Mouse (Mus musculus): ENCODE measurements around the gene Notch3. TPM values are rescaled to one million over a fixed set of nuclear protein-coding genes. Genes with fewer than 3 reads are reported as not detected.

Notch3 gene
- polyA plus RNA-seq, 1 experiment from 2014 or later: 5.5 TPM

DNA sequence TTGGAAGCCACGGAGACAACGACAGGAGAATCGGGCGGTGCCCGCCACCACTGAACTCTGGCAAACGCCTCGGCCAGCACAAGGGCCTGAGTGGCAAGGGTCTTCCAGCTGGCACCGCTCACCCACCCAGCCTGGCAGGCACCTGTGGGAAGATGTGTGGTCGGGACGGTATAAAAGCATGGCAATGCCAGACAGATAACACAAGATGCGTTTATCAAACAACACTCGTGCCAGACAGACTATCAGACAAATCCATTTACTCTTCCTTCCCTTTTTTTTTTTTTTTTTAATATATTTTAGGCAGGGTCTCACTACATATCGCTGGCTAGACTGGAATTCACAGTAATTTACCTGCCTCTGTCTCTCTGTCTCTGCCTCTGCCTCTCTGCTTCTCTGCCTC lies 7.8 kb downstream of the Notch3 start:
- 89% methylated on average over 13 of the region's 13 CpGs for WGBS
- no peaks in the 10 kb centered on the region for H3K27me3 ChIP-seq (replicated peaks; ENCODE audit: control insufficient read depth, insufficient read depth, low read length)
- H3K9ac ChIP-seq (replicated peaks; ENCODE audit: low read depth, low read length): no peak overlapping the region
- ATAC-seq: no peak
- no peak overlapping the region for H3K4me3 ChIP-seq (replicated peaks; ENCODE audit: low read length)
- no peaks in the 10 kb centered on the region for H3K9me3 ChIP-seq (ENCODE audit: control insufficient read depth, low read length)
- H3K4me1 ChIP-seq (replicated peaks; ENCODE audit: control insufficient read depth, insufficient read depth, low read length): peaks cover 12% of the 10 kb centered on the region
- no peaks in the 10 kb centered on the region for H3K36me3 ChIP-seq (ENCODE audit: control insufficient read depth, insufficient read depth)
- H3K27ac ChIP-seq (ENCODE audit: low read length): no peak overlapping the region
- no peak overlapping the region for H3K4me2 ChIP-seq (ENCODE audit: low read length)

DNA sequence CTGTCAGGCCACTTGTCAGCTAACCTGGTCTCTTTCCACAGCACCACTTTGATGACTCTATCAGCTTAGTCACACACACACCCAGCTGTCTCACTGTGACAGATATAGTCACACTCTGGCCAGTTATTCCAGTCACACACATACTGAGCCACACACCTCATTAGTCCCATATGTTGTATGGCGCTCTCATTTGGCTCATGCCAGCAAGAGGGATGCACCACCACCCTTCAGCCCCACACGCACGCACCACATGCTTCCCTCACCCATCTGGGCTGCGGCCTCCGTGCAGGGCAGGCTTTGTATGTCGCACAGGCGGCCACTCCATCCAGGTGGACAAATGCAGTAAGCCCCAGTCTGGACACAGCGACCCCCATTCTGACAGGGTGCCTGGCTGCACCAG lies 19.9 kb downstream of the Notch3 start:
- no peak overlapping the region for H3K9ac ChIP-seq (replicated peaks; ENCODE audit: low read depth, low read length)
- H3K4me2 ChIP-seq (ENCODE audit: low read length): no peak overlapping the region
- peaks cover 5% of the 10 kb centered on the region; the same call in 1 of the 2 replicates for H3K4me1 ChIP-seq (replicated peaks; ENCODE audit: control insufficient read depth, insufficient read depth, low read length)
- ATAC-seq: no peak
- H3K27ac ChIP-seq (ENCODE audit: low read length): no peak overlapping the region
- H3K27me3 ChIP-seq (replicated peaks; ENCODE audit: control insufficient read depth, insufficient read depth, low read length): no peaks in the 10 kb centered on the region
- H3K36me3 ChIP-seq (ENCODE audit: control insufficient read depth, insufficient read depth): no peaks in the 10 kb centered on the region
- no peak overlapping the region for H3K4me3 ChIP-seq (replicated peaks; ENCODE audit: low read length)
- H3K9me3 ChIP-seq (ENCODE audit: control insufficient read depth, low read length): no peaks in the 10 kb centered on the region
- 79% methylated on average over 8 of the region's 8 CpGs for WGBS

DNA sequence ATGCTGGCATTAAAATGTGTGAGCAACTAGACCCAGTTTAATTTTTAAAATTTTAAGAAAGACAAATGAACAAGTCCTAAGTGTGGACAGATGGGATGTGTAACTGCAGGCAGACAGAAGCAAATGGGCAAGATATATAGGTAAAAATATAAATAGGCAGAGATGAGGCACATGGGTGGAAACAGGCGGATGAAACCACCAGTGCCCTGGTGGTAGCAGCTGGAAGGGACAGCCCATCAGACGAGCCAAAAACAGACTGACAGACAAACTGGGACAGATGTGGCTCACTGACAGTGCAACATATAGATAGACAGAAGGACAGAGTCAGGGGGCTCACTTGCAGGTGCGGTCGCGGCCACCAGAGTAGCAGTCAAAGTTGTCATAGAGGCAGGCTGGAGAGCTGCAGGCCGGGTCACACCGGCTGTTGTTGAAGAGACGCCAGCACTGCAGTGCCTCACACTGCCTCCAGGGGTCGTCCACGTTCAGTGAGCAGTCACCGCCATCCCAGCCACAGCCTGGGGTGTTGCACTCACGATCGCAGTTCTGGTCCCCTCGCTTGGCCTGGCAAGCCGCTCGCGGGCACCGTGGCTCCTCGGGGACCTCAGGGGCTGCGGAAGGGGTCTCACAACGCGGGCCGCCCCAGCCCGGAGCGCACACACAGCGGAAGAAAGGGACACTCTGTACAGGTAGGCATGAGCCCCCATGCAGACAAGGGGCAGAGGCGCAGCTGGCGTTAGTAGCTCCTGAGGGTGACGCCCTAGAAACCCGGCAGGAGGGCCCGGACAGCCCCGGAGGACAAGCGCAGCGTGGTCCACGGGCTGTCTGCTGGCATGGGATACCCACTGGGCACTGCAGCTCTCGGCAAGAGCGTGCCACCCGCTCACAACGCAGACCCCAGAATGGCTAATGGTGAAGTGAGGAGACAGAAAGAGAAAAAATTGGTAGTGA lies 23.5 kb downstream of the Notch3 start:
- peaks cover 5% of the 10 kb centered on the region; the same call in 1 of the 2 replicates for H3K4me1 ChIP-seq (replicated peaks; ENCODE audit: control insufficient read depth, insufficient read depth, low read length)
- peak; percentile 66 for ATAC-seq
- H3K4me3 ChIP-seq (replicated peaks; ENCODE audit: low read length): peak overlapping the region; percentile 31
- peak overlapping the region; percentile 49 for H3K9ac ChIP-seq (replicated peaks; ENCODE audit: low read depth, low read length)
- no peak overlapping the region for H3K27ac ChIP-seq (ENCODE audit: low read length)
- H3K27me3 ChIP-seq (replicated peaks; ENCODE audit: control insufficient read depth, insufficient read depth, low read length): no peaks in the 10 kb centered on the region
- H3K4me2 ChIP-seq (ENCODE audit: low read length): peak overlapping the region; percentile 51
- H3K36me3 ChIP-seq (ENCODE audit: control insufficient read depth, insufficient read depth): no peaks in the 10 kb centered on the region
- no peaks in the 10 kb centered on the region for H3K9me3 ChIP-seq (ENCODE audit: control insufficient read depth, low read length)
- 24% methylated on average over 39 of the region's 39 CpGs for WGBS

DNA sequence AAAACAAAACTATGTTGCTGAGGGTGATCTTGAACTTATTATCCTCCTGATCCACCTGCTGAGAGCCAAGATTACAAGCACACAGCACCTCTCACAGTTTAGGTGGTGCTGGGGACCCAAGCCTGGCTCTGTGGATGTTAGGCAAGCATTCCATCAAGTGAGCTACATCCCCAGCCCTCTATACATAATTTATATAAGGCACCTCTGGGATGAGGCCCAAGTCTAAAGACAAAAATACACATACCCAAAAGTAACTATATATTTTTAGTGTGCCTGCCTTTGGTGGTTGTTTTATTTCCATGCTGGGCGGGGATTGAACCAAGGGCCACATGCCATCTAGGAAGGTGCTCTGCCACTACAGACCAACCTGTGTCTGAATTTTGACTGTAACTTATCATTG lies 24.4 kb downstream of the Notch3 start:
- H3K36me3 ChIP-seq (ENCODE audit: control insufficient read depth, insufficient read depth): no peaks in the 10 kb centered on the region
- WGBS: 96% methylated on average over 1 of the region's 1 CpGs

DNA sequence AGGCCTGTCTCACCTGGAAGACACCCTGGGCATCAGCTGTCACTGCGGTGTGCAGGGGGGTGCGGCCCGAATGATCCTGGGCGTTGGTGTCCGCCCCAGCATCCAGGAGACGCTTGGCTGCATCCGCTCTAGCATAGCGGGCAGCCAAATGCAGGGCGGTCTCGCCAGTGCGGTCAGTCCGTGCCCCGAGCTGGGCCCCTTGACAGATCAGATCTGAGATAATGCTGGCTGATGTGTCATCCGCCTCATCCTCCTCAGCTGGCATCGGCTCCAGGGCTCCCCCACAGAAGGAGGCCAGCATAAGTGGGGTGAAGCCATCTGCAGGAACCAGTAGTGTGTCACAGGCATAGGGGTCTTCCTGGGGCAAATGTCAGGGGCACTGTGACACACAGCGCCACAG lies 33.3 kb downstream of the Notch3 start:
- Histone ChIP-seq H3K27ac (ENCODE audit: low read length) (no peak overlapping the region), H3K4me2 (ENCODE audit: low read length) (no peak overlapping the region), H3K36me3 (ENCODE audit: control insufficient read depth, insufficient read depth) (no peaks in the 10 kb centered on the region), H3K9me3 (ENCODE audit: control insufficient read depth, low read length) (no peaks in the 10 kb centered on the region), H3K9ac (replicated peaks; ENCODE audit: low read depth, low read length) (no peak overlapping the region), H3K4me3 (replicated peaks; ENCODE audit: low read length) (no peak overlapping the region), H3K27me3 (replicated peaks; ENCODE audit: control insufficient read depth, insufficient read depth, low read length) (no peaks in the 10 kb centered on the region), H3K4me1 (replicated peaks; ENCODE audit: control insufficient read depth, insufficient read depth, low read length) (no peaks in the 10 kb centered on the region)
- WGBS: 95% methylated on average over 16 of the region's 16 CpGs
- no peak for ATAC-seq

More for the DNA sequence above, 24.4 kb downstream of the Notch3 start:
- ATAC-seq: no peak
- no peaks in the 10 kb centered on the region for H3K27me3 ChIP-seq (replicated peaks; ENCODE audit: control insufficient read depth, insufficient read depth, low read length)
- no peak overlapping the region for H3K9ac ChIP-seq (replicated peaks; ENCODE audit: low read depth, low read length)
- H3K27ac ChIP-seq (ENCODE audit: low read length): no peak overlapping the region
- no peak overlapping the region for H3K4me3 ChIP-seq (replicated peaks; ENCODE audit: low read length)
- H3K4me1 ChIP-seq (replicated peaks; ENCODE audit: control insufficient read depth, insufficient read depth, low read length): peaks cover 5% of the 10 kb centered on the region; the same call in 1 of the 2 replicates
- no peaks in the 10 kb centered on the region for H3K9me3 ChIP-seq (ENCODE audit: control insufficient read depth, low read length)
- no peak overlapping the region for H3K4me2 ChIP-seq (ENCODE audit: low read length)

DNA sequence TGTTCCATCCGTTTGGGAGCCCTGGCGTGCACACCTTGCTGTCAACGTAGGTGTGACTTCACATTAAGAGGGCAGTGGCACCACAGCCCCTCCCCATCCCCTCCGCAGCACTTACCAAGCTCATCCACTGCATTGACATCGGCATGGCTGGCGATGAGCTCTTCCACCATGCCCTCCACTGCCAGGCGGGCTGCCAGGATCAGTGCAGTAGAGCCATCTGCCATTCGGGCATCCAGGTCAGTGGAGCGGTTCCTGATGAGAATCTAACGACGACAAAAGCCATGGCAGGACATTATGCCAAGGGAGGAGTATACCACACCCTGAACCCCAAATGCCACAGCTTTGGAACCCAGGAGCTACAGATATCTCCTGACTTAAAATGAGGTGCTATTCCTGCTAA lies 34.6 kb downstream of the Notch3 start:
- Histone ChIP-seq H3K4me3 (replicated peaks; ENCODE audit: low read length) (no peak overlapping the region), H3K27me3 (replicated peaks; ENCODE audit: control insufficient read depth, insufficient read depth, low read length) (no peaks in the 10 kb centered on the region), H3K9ac (replicated peaks; ENCODE audit: low read depth, low read length) (no peak overlapping the region), H3K4me2 (ENCODE audit: low read length) (no peak overlapping the region), H3K4me1 (replicated peaks; ENCODE audit: control insufficient read depth, insufficient read depth, low read length) (no peaks in the 10 kb centered on the region), H3K27ac (ENCODE audit: low read length) (no peak overlapping the region), H3K9me3 (ENCODE audit: control insufficient read depth, low read length) (no peaks in the 10 kb centered on the region), H3K36me3 (ENCODE audit: control insufficient read depth, insufficient read depth) (no peaks in the 10 kb centered on the region)
- ATAC-seq: no peak
- 90% methylated on average over 11 of the region's 11 CpGs for WGBS

DNA sequence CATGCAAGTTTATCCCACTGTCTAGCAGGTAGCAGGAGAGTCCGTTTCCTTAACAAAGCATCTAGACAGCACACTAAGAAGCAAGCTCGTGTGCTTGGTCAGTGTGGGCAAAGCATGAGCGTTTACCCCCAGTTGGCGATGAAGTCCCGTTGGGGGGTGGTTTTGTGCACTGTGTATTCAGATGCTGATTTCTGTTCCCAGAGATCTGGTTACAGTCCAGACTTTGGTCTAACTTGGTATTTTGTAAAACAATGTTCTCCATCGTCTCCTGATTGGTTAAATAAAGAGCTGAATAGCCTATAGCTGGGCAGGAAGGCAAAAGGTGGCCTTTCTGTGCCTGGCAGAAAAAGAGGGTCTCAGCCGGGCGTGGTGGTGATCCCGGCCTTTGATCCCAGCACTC lies 36.1 kb downstream of the Notch3 start:
- WGBS: 85% methylated on average over 9 of the region's 9 CpGs
- H3K4me1 ChIP-seq (replicated peaks; ENCODE audit: control insufficient read depth, insufficient read depth, low read length): no peaks in the 10 kb centered on the region
- H3K9me3 ChIP-seq (ENCODE audit: control insufficient read depth, low read length): no peaks in the 10 kb centered on the region
- ATAC-seq: no peak
- no peaks in the 10 kb centered on the region for H3K27me3 ChIP-seq (replicated peaks; ENCODE audit: control insufficient read depth, insufficient read depth, low read length)
- H3K4me3 ChIP-seq (replicated peaks; ENCODE audit: low read length): no peak overlapping the region
- no peak overlapping the region for H3K9ac ChIP-seq (replicated peaks; ENCODE audit: low read depth, low read length)
- H3K4me2 ChIP-seq (ENCODE audit: low read length): no peak overlapping the region
- H3K27ac ChIP-seq (ENCODE audit: low read length): no peak overlapping the region
- H3K36me3 ChIP-seq (ENCODE audit: control insufficient read depth, insufficient read depth): no peaks in the 10 kb centered on the region

DNA sequence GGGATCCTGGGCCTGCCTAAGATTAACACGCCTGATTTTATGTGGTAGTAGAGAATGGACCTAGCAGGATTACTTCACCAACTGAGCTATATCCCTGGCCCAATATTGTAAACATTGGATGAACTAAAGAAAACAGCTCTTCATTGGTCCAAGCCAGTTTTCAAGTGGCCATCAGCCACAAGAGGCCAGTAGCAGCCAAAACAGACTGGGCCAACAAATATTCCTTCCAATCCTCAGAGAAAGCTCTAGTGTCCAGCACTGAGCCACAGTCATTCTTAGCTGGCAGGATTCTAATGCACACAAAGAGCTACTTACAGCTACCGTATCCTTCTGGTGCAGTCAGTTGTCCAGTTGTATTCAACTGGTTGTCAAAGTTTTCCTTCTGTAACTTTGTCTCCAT lies 39.5 kb downstream of the Notch3 start:
- WGBS: 94% methylated on average over 2 of the region's 2 CpGs
- Histone ChIP-seq H3K4me3 (replicated peaks; ENCODE audit: low read length) (no peak overlapping the region), H3K4me1 (replicated peaks; ENCODE audit: control insufficient read depth, insufficient read depth, low read length) (no peaks in the 10 kb centered on the region), H3K36me3 (ENCODE audit: control insufficient read depth, insufficient read depth) (no peaks in the 10 kb centered on the region), H3K9ac (replicated peaks; ENCODE audit: low read depth, low read length) (no peak overlapping the region), H3K27me3 (replicated peaks; ENCODE audit: control insufficient read depth, insufficient read depth, low read length) (no peaks in the 10 kb centered on the region), H3K27ac (ENCODE audit: low read length) (no peak overlapping the region), H3K9me3 (ENCODE audit: control insufficient read depth, low read length) (no peaks in the 10 kb centered on the region), H3K4me2 (ENCODE audit: low read length) (no peak overlapping the region)
- ATAC-seq: no peak

DNA sequence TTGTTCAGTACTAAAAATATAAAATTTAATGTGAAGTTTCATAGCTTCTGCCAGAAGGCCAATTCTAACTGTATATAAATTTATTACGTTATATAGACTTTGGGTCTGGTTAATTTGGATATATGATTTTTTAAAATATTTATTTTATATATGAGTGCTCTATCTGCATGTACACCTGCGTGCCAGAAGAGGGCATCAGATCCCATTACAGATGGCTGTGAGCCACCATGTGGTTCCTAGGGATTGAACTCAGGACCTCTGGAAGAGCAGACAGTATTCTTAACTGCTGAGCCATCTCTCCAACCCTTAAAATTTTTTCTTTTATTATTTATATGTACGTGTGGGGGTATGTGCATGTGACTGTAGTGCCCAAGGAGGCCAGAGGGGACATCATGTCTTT lies 41.2 kb downstream of the Notch3 start:
- ATAC-seq: no peak
- H3K27ac ChIP-seq (ENCODE audit: low read length): no peak overlapping the region
- no peak overlapping the region for H3K4me3 ChIP-seq (replicated peaks; ENCODE audit: low read length)
- H3K4me2 ChIP-seq (ENCODE audit: low read length): no peak overlapping the region
- WGBS: 87% methylated on average over 3 of the region's 3 CpGs
- no peaks in the 10 kb centered on the region for H3K27me3 ChIP-seq (replicated peaks; ENCODE audit: control insufficient read depth, insufficient read depth, low read length)
- no peaks in the 10 kb centered on the region for H3K4me1 ChIP-seq (replicated peaks; ENCODE audit: control insufficient read depth, insufficient read depth, low read length)
- no peaks in the 10 kb centered on the region for H3K9me3 ChIP-seq (ENCODE audit: control insufficient read depth, low read length)
- no peak overlapping the region for H3K9ac ChIP-seq (replicated peaks; ENCODE audit: low read depth, low read length)
- H3K36me3 ChIP-seq (ENCODE audit: control insufficient read depth, insufficient read depth): no peaks in the 10 kb centered on the region
